In genomic region chr3:95660788-95661478, GRCm38 (mm10) we compare ENCODE assay signal across 8 mouse cellular contexts. TPM values are rescaled to one million over a fixed set of nuclear protein-coding genes. Genes with fewer than 3 reads are reported as not detected.
DNase-seq lines count a peak whose midpoint lies in the region; ATAC-seq and TF ChIP-seq lines count a peak whose summit lies in the region.

No protein-coding gene starts in this region.

- peaks cover 17% of the 10 kb centered on the region; the same call in 1 of the 2 replicates for H3K36me3 ChIP-seq in kidney, postnatal 0 days (ENCODE audit: insufficient read depth, low read length)
- peaks cover 59% of the 10 kb centered on the region for H3K36me3 ChIP-seq in embryonic facial prominence, embryonic 14.5 days (ENCODE audit: control insufficient read depth, insufficient read depth, low read length)
- peaks cover 8% of the 10 kb centered on the region; the same call in 1 of the 2 replicates for H3K36me3 ChIP-seq in intestine, embryonic 15.5 days

- peaks cover 32% of the 10 kb centered on the region for H3K4me1 ChIP-seq in kidney, postnatal 0 days (replicated peaks; ENCODE audit: insufficient read depth, low read length)
- H3K4me1 ChIP-seq in embryonic facial prominence, embryonic 14.5 days (ENCODE audit: control insufficient read depth, insufficient read depth, low read length): peaks cover 26% of the 10 kb centered on the region
- peaks cover 38% of the 10 kb centered on the region for H3K4me1 ChIP-seq in intestine, embryonic 15.5 days (replicated peaks)

- no peak for ATAC-seq in kidney, postnatal 0 days (replicated peaks; ENCODE audit: low FRiP score, low read depth)
- ATAC-seq in embryonic facial prominence, embryonic 14.5 days (ENCODE audit: low read depth): no peak
- no peak for ATAC-seq in intestine, embryonic 15.5 days

- DNase-seq in kidney, postnatal 0 days (ENCODE audit: low spot score): no peak
- no peak for DNase-seq in kidney, adult 11 months
- no peak for DNase-seq in embryonic facial prominence, embryonic 14.5 days (ENCODE audit: low spot score)
- DNase-seq in naive thymus-derived CD4-positive, alpha-beta T cell, adult 2 months (ENCODE audit: low read depth): peak; percentile 43
- no peak for DNase-seq in right cerebral cortex, adult 2 months (ENCODE audit: low spot score in 2 of 2)
- no peak for DNase-seq in Muller cell, postnatal 12 days (ENCODE audit: inconsistent ontology term)
- DNase-seq in adrenal gland, postnatal 4 days (ENCODE audit: low spot score in 2 of 2): no peak

- peak overlapping the region; percentile 100 for H3K4me3 ChIP-seq in kidney, postnatal 0 days (replicated peaks; ENCODE audit: low read depth, low read length)
- H3K4me3 ChIP-seq in embryonic facial prominence, embryonic 14.5 days (ENCODE audit: low read depth, low read length): peak overlapping the region; percentile 99
- H3K4me3 ChIP-seq in intestine, embryonic 15.5 days (replicated peaks): peak overlapping the region; percentile 93

- H3K4me2 ChIP-seq in kidney, postnatal 0 days (ENCODE audit: low read length): peak overlapping the region; percentile 89
- H3K4me2 ChIP-seq in embryonic facial prominence, embryonic 14.5 days (ENCODE audit: low read depth, low read length): peak overlapping the region; percentile 75
- H3K4me2 ChIP-seq in intestine, embryonic 15.5 days (replicated peaks): peak overlapping the region; percentile 62

- WGBS in kidney, postnatal 0 days: 10% methylated on average over 2 of the region's 2 CpGs
- 49% methylated on average over 2 of the region's 2 CpGs for WGBS in embryonic facial prominence, embryonic 14.5 days
- WGBS in intestine, embryonic 15.5 days: 19% methylated on average over 2 of the region's 2 CpGs

- peak overlapping the region; percentile 100; the same call in 1 of the 2 replicates for H3K9ac ChIP-seq in kidney, postnatal 0 days (ENCODE audit: low read depth, low read length)
- peak overlapping the region; percentile 100 for H3K9ac ChIP-seq in embryonic facial prominence, embryonic 14.5 days (ENCODE audit: low read depth, low read length)
- peak overlapping the region; percentile 99 for H3K9ac ChIP-seq in intestine, embryonic 15.5 days

- TF ChIP-seq CTCF in kidney, postnatal 0 days (IDR thresholded peaks at IDR 0.05; ENCODE audit: low read depth): no peak

- H3K9me3 ChIP-seq in kidney, postnatal 0 days (replicated peaks; ENCODE audit: low read length): no peaks in the 10 kb centered on the region
- no peaks in the 10 kb centered on the region for H3K9me3 ChIP-seq in embryonic facial prominence, embryonic 14.5 days (ENCODE audit: control insufficient read depth, low read length)
- no peaks in the 10 kb centered on the region for H3K9me3 ChIP-seq in intestine, embryonic 15.5 days

- H3K27ac ChIP-seq in kidney, postnatal 0 days: no peak overlapping the region
- no peak overlapping the region for H3K27ac ChIP-seq in embryonic facial prominence, embryonic 14.5 days (replicated peaks; ENCODE audit: low read depth, low read length)
- no peak overlapping the region for H3K27ac ChIP-seq in intestine, embryonic 15.5 days

- H3K27me3 ChIP-seq in kidney, postnatal 0 days (ENCODE audit: insufficient read depth, low read length): no peaks in the 10 kb centered on the region
- H3K27me3 ChIP-seq in embryonic facial prominence, embryonic 14.5 days (replicated peaks; ENCODE audit: control insufficient read depth, insufficient read depth, low read length): no peaks in the 10 kb centered on the region
- no peaks in the 10 kb centered on the region for H3K27me3 ChIP-seq in intestine, embryonic 15.5 days (replicated peaks)

RNA-seq across cellular contexts. Expression of gene Mcl1, which starts 2.3 kb away (rescaled TPM):
- 60.9 and 70.2 TPM in 2 replicates for polyA plus RNA-seq in kidney, postnatal 0 days (2015; fragmentation: Nextera tagmentation; extraction: Ambion mirVana)
- polyA plus RNA-seq in embryonic facial prominence, embryonic 14.5 days (2014; fragmentation: Nextera tagmentation; extraction: Ambion mirVana): 62.0 and 65.8 TPM in 2 replicates
- polyA plus RNA-seq in intestine, embryonic 15.5 days (2015; fragmentation: Nextera tagmentation; extraction: Ambion mirVana): 50.5 and 52.3 TPM in 2 replicates
- 100 to 1,000 TPM; 151 to 152 TPM for total RNA-seq in adrenal gland, postnatal 4 days (2021)

RNA-seq across cellular contexts. Expression of gene Adamtsl4, which starts 26.8 kb away (rescaled TPM):
- 3.6 TPM in 2 replicates for polyA plus RNA-seq in kidney, postnatal 0 days (2015; fragmentation: Nextera tagmentation; extraction: Ambion mirVana)
- 2.8 and 3.8 TPM in 2 replicates for polyA plus RNA-seq in embryonic facial prominence, embryonic 14.5 days (2014; fragmentation: Nextera tagmentation; extraction: Ambion mirVana)
- 2.3 and 3.0 TPM in 2 replicates for polyA plus RNA-seq in intestine, embryonic 15.5 days (2015; fragmentation: Nextera tagmentation; extraction: Ambion mirVana)
- total RNA-seq in adrenal gland, postnatal 4 days (2021): 1 to 10 TPM; 7.5 to 8.1 TPM

RNA-seq across cellular contexts. Expression of gene Ensa, which starts 36.1 kb away (rescaled TPM):
- polyA plus RNA-seq in kidney, postnatal 0 days (2015; fragmentation: Nextera tagmentation; extraction: Ambion mirVana): 53.8 and 57.3 TPM in 2 replicates
- 59.8 and 66.9 TPM in 2 replicates for polyA plus RNA-seq in embryonic facial prominence, embryonic 14.5 days (2014; fragmentation: Nextera tagmentation; extraction: Ambion mirVana)
- 65.1 and 69.0 TPM in 2 replicates for polyA plus RNA-seq in intestine, embryonic 15.5 days (2015; fragmentation: Nextera tagmentation; extraction: Ambion mirVana)
- 10 to 100 TPM; 79.6 to 82.2 TPM for total RNA-seq in adrenal gland, postnatal 4 days (2021)
